Mouse (Mus musculus): ENCODE measurements around the gene Slc2a13. TPM values are rescaled to one million over a fixed set of nuclear protein-coding genes. Genes with fewer than 3 reads are reported as not detected.
A peak's percentile ranks its signal among the peaks of the same experiment; 100 is the strongest.

Gene Slc2a13
- polyA plus RNA-seq, 1 experiment = 0.17 TPM

DNA sequence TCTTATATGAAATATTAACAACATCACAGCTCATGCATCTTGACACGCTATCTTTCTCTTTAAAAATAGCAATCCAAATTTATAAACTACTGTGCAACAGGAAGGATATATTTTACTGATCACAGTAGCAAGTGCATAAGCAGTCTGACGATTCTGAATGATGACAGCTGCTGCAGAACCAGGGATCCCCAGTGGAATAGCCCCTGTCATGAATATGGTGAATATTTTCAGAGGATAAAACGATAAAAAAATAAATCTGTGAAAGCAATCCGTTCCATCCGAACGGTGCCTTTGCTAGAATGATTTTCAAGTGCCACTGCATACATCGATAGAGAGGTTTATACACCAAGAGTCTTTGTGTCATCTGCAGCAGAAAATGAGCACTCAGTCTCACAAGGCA is 222.1 kb downstream of the Slc2a13 start:
- Histone ChIP-seq H3K27ac (ENCODE audit: insufficient read depth, low read depth, low read length) (no peak overlapping the region), H3K4me1 (ENCODE audit: control insufficient read depth, insufficient read depth, low read length) (no peaks in the 10 kb centered on the region), H3K4me3 (ENCODE audit: insufficient read depth, low read length) (no peak overlapping the region)
- TF ChIP-seq CTCF (IDR thresholded peaks at IDR 0.05; ENCODE audit: low read depth, low read length) (no peak), POLR2A (IDR thresholded peaks at IDR 0.05; ENCODE audit: borderline replicate concordance, low read depth, low read length) (no peak)

DNA sequence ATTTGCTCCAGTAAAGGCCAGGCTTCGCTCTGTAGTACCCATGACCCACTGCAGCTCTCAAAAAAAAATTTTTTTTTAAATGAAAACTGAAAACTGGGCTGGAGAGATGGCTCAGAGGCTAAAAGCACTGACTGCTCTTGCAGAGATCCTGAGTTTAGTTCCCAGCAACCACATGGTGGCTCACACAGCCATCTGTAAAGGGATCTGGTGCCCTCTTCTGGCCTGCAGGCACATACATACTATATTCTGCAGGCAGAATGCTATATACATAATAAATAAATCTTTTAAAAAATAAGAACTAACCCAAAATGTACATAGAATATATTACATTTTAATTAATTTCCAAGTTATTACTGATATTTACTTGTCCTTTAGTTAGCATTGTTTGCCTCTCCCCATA is 234.7 kb downstream of the Slc2a13 start:
- TF ChIP-seq POLR2A (IDR thresholded peaks at IDR 0.05; ENCODE audit: borderline replicate concordance, low read depth, low read length) (no peak), CTCF (IDR thresholded peaks at IDR 0.05; ENCODE audit: low read depth, low read length) (peak; percentile 51; the same call in 1 of the 2 replicates)
- Histone ChIP-seq H3K4me3 (ENCODE audit: insufficient read depth, low read length) (no peak overlapping the region), H3K27ac (ENCODE audit: insufficient read depth, low read depth, low read length) (no peak overlapping the region), H3K4me1 (ENCODE audit: control insufficient read depth, insufficient read depth, low read length) (no peaks in the 10 kb centered on the region)

DNA sequence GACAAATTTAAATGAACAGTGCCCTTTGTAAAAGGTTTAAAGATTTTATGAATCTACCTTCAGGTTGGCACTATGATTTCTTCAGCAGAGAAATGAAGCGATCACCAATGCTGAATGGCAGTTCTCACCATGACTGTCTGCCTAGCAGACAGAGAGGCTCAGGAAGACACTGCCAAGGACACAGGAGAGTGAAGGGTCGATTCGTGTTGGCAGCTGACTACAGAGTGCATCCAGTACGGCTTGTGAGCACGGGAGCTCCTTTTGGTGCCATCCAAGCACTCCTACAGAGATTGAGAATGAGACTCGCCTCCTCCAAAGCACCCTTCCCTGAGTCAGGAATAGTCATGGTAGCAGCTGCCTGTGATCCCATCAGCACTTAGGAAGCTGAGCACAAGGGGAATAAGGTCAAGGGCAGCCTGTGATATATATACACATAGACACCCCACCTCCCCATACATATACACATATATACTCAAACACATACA is 238.6 kb downstream of the Slc2a13 start:
- H3K4me3 ChIP-seq (ENCODE audit: insufficient read depth, low read length) = no peak overlapping the region
- no peak for TF ChIP-seq POLR2A (IDR thresholded peaks at IDR 0.05; ENCODE audit: borderline replicate concordance, low read depth, low read length)
- no peak for TF ChIP-seq CTCF (IDR thresholded peaks at IDR 0.05; ENCODE audit: low read depth, low read length)
- no peak overlapping the region for H3K27ac ChIP-seq (ENCODE audit: insufficient read depth, low read depth, low read length)
- no peaks in the 10 kb centered on the region for H3K4me1 ChIP-seq (ENCODE audit: control insufficient read depth, insufficient read depth, low read length)

DNA sequence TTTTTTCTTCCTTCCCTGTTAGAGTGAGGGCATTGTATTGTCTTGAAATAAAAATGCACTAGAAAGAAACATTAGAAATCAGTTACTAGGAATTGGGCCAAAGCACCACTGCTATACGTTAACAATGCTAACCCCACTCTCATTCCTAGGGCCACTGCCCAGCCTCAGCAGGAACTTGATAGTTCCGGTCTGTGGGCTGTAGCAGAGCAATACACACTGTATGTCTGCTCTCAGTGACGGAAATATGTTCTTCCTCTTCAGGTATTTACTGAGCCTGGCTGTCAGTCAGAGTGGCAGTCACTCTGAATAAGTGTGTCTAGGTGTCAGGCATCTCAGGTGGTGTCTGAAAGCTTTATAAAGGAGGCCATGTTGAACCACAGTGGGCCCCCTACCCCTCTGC is 245.3 kb downstream of the Slc2a13 start:
- H3K4me3 ChIP-seq (ENCODE audit: insufficient read depth, low read length) = no peak overlapping the region
- no peaks in the 10 kb centered on the region for H3K4me1 ChIP-seq (ENCODE audit: control insufficient read depth, insufficient read depth, low read length)
- TF ChIP-seq POLR2A (IDR thresholded peaks at IDR 0.05; ENCODE audit: borderline replicate concordance, low read depth, low read length) = no peak
- TF ChIP-seq CTCF (IDR thresholded peaks at IDR 0.05; ENCODE audit: low read depth, low read length) = no peak
- no peak overlapping the region for H3K27ac ChIP-seq (ENCODE audit: insufficient read depth, low read depth, low read length)

DNA sequence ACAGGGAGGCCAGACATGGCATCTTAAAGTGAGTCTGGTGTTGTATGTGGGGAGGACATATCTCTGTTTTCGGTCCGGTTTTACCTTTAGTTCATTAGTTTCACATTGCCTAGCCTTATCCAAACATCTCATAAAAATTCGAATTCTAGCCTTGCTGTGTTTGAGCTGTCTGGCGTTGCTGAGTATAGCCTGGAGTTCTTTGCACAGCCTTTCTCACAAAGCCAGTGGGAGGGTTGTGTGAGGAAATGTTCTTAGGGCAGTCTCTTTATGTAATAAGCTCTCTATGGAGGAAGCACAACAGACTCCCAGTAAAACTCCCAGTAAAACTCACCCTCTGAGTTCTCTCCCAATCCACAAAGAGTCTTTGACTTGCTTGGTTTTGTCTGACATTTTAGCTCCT is 246.0 kb downstream of the Slc2a13 start:
- Histone ChIP-seq H3K27ac (ENCODE audit: insufficient read depth, low read depth, low read length) (no peak overlapping the region), H3K4me3 (ENCODE audit: insufficient read depth, low read length) (no peak overlapping the region), H3K4me1 (ENCODE audit: control insufficient read depth, insufficient read depth, low read length) (no peaks in the 10 kb centered on the region)
- no peak for TF ChIP-seq POLR2A (IDR thresholded peaks at IDR 0.05; ENCODE audit: borderline replicate concordance, low read depth, low read length)
- no peak for TF ChIP-seq CTCF (IDR thresholded peaks at IDR 0.05; ENCODE audit: low read depth, low read length)

DNA sequence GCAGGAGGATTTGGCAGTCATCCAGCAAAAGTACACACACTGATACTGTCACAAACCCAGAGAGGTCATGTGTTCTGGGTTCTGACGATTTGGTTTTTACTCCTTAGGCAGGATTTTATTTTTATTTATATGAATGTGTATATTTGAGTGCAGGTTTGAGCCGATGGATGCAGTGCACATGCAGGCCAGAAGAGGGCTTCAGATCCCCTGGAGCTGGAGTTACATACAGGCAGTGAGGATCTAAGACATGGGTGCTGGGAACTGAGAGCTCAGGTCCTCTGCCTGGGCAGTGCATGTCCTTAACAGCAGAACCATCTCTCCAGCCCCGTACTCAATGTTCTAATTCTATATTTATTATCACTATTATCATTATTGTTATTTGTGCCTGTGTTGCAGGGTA is 253.7 kb downstream of the Slc2a13 start:
- peak; percentile 26; the same call in 1 of the 2 replicates for TF ChIP-seq CTCF (IDR thresholded peaks at IDR 0.05; ENCODE audit: low read depth, low read length)
- TF ChIP-seq POLR2A (IDR thresholded peaks at IDR 0.05; ENCODE audit: borderline replicate concordance, low read depth, low read length) = no peak
- no peak overlapping the region for H3K27ac ChIP-seq (ENCODE audit: insufficient read depth, low read depth, low read length)
- H3K4me1 ChIP-seq (ENCODE audit: control insufficient read depth, insufficient read depth, low read length) = no peaks in the 10 kb centered on the region
- H3K4me3 ChIP-seq (ENCODE audit: insufficient read depth, low read length) = no peak overlapping the region

DNA sequence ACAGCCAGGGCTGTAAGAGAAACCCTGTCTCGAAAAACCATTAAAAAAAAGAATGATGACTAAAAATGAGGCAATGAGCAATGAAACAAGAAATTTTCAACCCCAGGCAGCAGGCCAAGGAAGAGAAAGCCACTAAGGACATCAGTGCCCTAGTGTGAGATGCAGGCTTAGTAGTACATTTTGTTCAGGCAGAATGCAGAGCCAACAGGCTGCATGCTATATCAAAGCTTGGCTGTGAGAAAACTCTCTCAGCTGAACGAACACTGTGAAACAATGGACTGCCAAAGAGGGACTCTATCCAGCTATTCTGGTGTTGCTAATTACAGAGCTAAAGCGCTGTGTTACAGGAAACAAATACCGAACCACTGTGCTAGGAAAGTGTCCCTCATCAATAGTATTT is 256.1 kb downstream of the Slc2a13 start:
- TF ChIP-seq CTCF (IDR thresholded peaks at IDR 0.05; ENCODE audit: low read depth, low read length) (no peak), POLR2A (IDR thresholded peaks at IDR 0.05; ENCODE audit: borderline replicate concordance, low read depth, low read length) (no peak)
- no peak overlapping the region for H3K4me3 ChIP-seq (ENCODE audit: insufficient read depth, low read length)
- H3K27ac ChIP-seq (ENCODE audit: insufficient read depth, low read depth, low read length) = no peak overlapping the region
- H3K4me1 ChIP-seq (ENCODE audit: control insufficient read depth, insufficient read depth, low read length) = no peaks in the 10 kb centered on the region

DNA sequence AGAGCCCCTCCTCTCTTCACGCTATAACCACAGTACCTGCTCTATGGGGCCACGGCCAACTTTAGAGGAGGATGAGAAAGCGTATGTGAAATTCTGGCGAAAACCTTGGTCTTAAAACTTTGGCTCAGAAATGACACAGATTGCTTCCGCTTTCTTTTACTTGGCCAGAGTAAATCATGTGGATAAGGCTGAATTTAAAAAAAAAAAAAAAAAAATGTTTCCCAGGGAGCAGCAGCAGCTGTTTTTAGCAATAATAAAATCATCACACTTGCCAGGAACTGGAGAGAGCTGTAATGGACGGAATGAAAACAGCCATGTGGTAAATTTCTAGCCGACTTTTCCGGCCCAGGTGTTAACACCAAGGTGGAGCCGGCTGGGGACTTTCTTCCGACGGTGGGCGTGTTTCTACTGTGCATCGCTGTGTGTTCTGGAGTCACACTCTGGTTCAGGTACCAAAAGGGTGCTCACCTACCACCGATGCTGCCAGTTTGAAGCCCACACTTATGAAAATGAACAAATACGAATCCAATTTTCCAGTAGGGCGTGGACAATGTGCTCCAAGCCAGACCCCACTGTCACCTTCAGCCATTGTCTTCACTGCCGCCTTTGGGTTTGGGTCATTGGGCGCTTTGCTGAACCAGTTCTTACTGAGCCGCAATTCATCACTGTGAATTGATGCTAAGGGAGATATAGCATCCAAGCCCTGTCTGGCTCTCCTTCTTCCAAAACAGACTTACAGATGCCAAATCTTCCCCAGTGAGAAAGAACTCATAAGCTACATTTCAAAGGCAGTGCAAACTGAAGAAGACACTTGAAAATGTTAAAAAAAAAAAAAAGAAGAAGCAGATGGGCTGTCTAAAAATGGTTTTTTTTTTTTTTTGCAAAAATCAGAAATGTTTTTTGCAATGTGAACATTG is 258.4 kb downstream of the Slc2a13 start:
- TF ChIP-seq POLR2A (IDR thresholded peaks at IDR 0.05; ENCODE audit: borderline replicate concordance, low read depth, low read length) (no peak), CTCF (IDR thresholded peaks at IDR 0.05; ENCODE audit: low read depth, low read length) (no peak)
- H3K4me3 ChIP-seq (ENCODE audit: insufficient read depth, low read length) = no peak overlapping the region
- no peaks in the 10 kb centered on the region for H3K4me1 ChIP-seq (ENCODE audit: control insufficient read depth, insufficient read depth, low read length)
- no peak overlapping the region for H3K27ac ChIP-seq (ENCODE audit: insufficient read depth, low read depth, low read length)

DNA sequence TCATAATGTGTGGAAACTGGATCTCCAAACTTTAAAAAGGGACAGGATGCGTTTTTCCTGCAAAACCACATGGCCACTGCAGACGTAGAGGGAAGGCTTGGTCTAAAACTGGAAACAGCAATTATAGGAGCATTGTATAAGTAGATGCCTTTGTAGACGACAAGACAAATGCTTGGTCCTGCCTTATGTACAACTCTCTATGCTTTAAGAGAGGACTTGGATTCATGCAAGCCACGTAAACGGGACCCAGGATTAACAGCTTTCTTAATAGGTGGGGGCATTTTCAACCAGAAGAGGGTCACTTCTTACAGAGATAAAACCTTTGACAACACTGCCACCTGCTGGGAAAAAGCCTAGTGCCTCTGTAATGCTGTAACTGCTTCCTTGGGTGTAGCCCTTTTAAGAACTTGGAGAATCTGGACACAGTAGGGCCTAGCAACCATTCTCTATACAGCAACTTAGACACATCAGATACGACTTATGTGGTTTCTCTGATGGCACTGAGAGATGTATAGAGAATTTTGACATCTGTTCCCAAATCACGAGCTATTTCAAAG is 268.7 kb downstream of the Slc2a13 start:
- TF ChIP-seq POLR2A (IDR thresholded peaks at IDR 0.05; ENCODE audit: borderline replicate concordance, low read depth, low read length) (no peak), CTCF (IDR thresholded peaks at IDR 0.05; ENCODE audit: low read depth, low read length) (no peak)

DNA sequence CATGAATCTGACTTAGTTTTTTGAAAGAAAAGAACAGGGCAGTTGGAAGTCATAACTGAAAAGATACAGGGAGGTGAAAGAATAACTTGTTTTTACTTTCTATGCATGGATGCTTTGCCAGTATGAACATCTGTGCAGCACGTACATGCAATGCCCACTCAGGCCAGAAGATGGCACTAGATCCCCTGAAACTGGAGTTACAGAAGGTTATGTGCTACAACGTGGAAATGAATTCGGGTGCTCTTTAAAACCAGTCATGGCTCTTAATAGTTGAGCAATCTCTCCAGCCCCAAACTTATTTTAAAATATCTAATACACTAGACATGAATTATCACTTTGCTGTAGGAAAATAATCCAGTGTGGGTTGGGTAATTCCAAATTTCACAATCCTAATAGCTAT is 271.7 kb downstream of the Slc2a13 start:
- no peak for TF ChIP-seq POLR2A (IDR thresholded peaks at IDR 0.05; ENCODE audit: borderline replicate concordance, low read depth, low read length)
- TF ChIP-seq CTCF (IDR thresholded peaks at IDR 0.05; ENCODE audit: low read depth, low read length) = no peak
- no peak overlapping the region for H3K4me3 ChIP-seq (ENCODE audit: insufficient read depth, low read length)
- H3K27ac ChIP-seq (ENCODE audit: insufficient read depth, low read depth, low read length) = no peak overlapping the region
- no peaks in the 10 kb centered on the region for H3K4me1 ChIP-seq (ENCODE audit: control insufficient read depth, insufficient read depth, low read length)

More for the DNA sequence above, 268.7 kb downstream of the Slc2a13 start:
- Histone ChIP-seq H3K27ac (ENCODE audit: insufficient read depth, low read depth, low read length) (no peak overlapping the region), H3K4me3 (ENCODE audit: insufficient read depth, low read length) (no peak overlapping the region), H3K4me1 (ENCODE audit: control insufficient read depth, insufficient read depth, low read length) (no peaks in the 10 kb centered on the region)
